Mouse (Mus musculus) heart, adult 9 months (tissue): ENCODE data around the gene Ifnl2.
A peak's percentile ranks its signal among the peaks of the same experiment; 100 is the strongest.
"Not testable (repeated sequence)": the region's sequence is repeated elsewhere in the genome, so short reads cannot be mapped to it uniquely, and the experiment has no call there.

Experiments used
- DNase-seq, 2 experiments: peaks; one replicate each; pipeline ENCODE4 v3.0.0; 2022; ENCODE audit warnings: low spot score in 2 of 2

Ifnl2 gene

GRCm38 (mm10) chr7:28510405-28510974 lies at the start of gene Ifnl2:
Ifnl2 (minus strand) TSS chr7:28510455.
- DNase-seq = not testable (repeated sequence)

GRCm38 (mm10) chr7:28558486-28558885 lies 48.2 kb upstream of the Ifnl2 start:
- DNase-seq = peak; percentile 61 to 64

- DNase-seq = no peak
These were observed 47.5 kb upstream of the Ifnl2 start for GRCm38 (mm10) chr7:28557708-28558107.

GRCm38 (mm10) chr7:28557069-28557468 lies 46.8 kb upstream of the Ifnl2 start:
- DNase-seq = no peak

- DNase-seq = no peak
These were observed 45.8 kb upstream of the Ifnl2 start for GRCm38 (mm10) chr7:28555939-28556535.

- DNase-seq = no peak
These were observed 42.8 kb upstream of the Ifnl2 start for GRCm38 (mm10) chr7:28553076-28553475.

- no peak for DNase-seq
These were observed 37.4 kb upstream of the Ifnl2 start for GRCm38 (mm10) chr7:28547628-28548027.

- no peak for DNase-seq
These were observed 36.9 kb upstream of the Ifnl2 start, which contains the start of gene Nccrp1 for GRCm38 (mm10) chr7:28547154-28547553. Nccrp1 (minus strand) TSS chr7:28547254.

GRCm38 (mm10) chr7:28546649-28547048 lies 36.4 kb upstream of the Ifnl2 start:
- no peak for DNase-seq

GRCm38 (mm10) chr7:28545891-28546210 lies 35.6 kb upstream of the Ifnl2 start:
- no peak for DNase-seq

GRCm38 (mm10) chr7:28545048-28545890 lies 35.0 kb upstream of the Ifnl2 start:
- no peak for DNase-seq

- no peak for DNase-seq
These were observed 33.9 kb upstream of the Ifnl2 start for GRCm38 (mm10) chr7:28544051-28544601.

GRCm38 (mm10) chr7:28540526-28540925 lies 30.3 kb upstream of the Ifnl2 start, which contains the start of gene Sycn:
Sycn (plus strand) TSS chr7:28540885.
- DNase-seq = no peak

GRCm38 (mm10) chr7:28538886-28539285 lies 28.6 kb upstream of the Ifnl2 start:
- DNase-seq = not testable (repeated sequence)

- no peak for DNase-seq
These were observed 21.8 kb upstream of the Ifnl2 start for GRCm38 (mm10) chr7:28532005-28532404.

- DNase-seq = peak; percentile 60 to 61
These were observed 17.9 kb upstream of the Ifnl2 start for GRCm38 (mm10) chr7:28527922-28528719.

- not testable (repeated sequence) for DNase-seq
These were observed 12.3 kb upstream of the Ifnl2 start, which contains the start of gene Ifnl3 for GRCm38 (mm10) chr7:28522536-28522935. Ifnl3 (plus strand) TSS chr7:28522836.

- no peak for DNase-seq
These were observed 1.2 kb upstream of the Ifnl2 start for GRCm38 (mm10) chr7:28511441-28511840.

GRCm38 (mm10) chr7:28509121-28509520 lies 1.1 kb downstream of the Ifnl2 start:
- not testable (repeated sequence) for DNase-seq

GRCm38 (mm10) chr7:28505585-28505984 lies 4.7 kb downstream of the Ifnl2 start:
- no peak for DNase-seq

GRCm38 (mm10) chr7:28495426-28495825 lies 14.8 kb downstream of the Ifnl2 start:
- no peak for DNase-seq

- no peak for DNase-seq
These were observed 17.9 kb downstream of the Ifnl2 start for GRCm38 (mm10) chr7:28492310-28492709.
